Mouse (Mus musculus): Measurements from ENCODE around the gene D430019H16Rik.

Gene D430019H16Rik

GRCm38 (mm10) chr12:105537162-105537561 lies 83.5 kb downstream of the D430019H16Rik start:
- no peak for DNase-seq (ENCODE audit: low spot score)

DNA sequence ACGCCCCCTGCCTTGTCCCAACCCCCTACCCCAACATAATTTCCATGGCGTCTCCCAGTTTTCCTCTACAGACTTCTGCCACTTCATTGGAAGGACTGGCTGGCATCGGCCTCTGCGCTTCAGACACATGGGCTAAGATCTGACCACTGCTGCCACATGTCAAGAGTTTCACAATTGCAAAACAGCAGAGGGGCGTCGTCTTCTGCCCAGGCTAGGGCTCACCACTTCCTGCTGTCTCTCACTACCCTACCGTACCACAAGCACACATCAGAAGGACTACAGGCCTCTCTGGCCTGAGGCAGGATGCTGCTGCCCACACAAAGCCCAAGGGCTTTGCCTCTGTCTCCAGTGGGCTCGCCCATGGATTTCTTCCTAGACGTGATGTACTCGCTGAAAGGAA lies 86.0 kb downstream of the D430019H16Rik start:
- no peak for DNase-seq (ENCODE audit: low spot score)

DNA sequence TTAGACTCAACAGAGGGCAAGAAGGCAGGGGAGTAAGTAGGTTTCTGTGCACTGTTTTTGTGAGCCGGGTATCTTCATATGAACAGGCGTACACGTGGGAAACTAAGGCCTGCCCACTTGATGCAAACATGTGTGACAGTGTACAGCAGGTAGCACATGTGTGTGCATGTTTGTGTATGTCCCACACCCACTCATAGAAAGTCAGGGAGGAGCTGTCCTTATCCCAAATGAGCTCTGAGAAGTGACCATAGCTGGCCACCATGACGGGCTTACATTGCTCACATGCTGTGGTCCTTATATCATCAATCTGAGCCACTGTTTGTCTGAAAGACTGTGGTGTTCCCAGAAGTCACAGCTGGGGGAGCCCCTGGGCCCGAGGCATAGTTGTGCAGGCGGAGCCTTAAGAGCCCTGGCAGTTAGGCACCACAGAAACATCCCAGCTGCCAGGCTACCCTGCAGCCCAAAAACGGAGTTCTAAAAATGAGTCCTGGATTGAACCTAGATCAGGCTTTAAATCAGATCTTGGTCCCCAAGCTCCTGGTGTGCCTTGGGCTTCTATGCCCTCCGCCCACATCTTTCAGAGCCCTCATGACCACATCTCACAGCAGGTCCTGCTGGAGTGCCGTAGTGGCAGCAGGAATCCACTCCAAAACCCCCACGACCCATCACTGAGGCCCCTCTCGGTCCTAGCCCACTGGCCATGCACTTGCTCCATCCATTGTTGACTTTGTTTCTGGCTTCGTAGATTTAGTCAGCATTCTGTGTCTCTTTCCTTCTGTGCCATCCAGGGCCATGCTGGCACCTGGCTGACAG lies 88.1 kb downstream of the D430019H16Rik start:
- DNase-seq (ENCODE audit: low spot score) = no peak

GRCm38 (mm10) chr12:105542513-105542912 lies 88.9 kb downstream of the D430019H16Rik start:
- no peak for DNase-seq (ENCODE audit: low spot score)

Measured in layer of hippocampus, adult 9-10 months (tissue).